24 mouse cellular contexts compared by ENCODE assay signal in the genomic region with DNA sequence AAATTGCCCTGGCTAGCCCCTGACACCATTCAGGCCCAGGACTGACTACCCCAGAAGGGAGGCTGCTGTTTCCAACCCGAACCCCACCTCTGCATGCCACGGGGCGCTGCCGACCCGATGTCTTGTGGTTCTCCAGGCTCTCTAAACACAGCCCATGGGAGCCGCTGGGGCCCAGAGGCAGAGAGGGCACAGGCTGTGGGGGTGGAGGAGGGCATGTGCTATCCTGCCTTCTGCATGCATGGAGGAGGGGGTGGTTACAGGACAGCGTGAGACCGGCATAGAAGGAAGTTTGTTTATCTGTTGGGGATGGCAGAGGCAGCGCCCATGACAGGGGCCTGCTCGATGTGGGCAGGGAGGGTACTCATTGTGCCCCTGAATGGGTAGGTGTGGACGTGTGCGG. TPM values are rescaled to one million over a fixed set of nuclear protein-coding genes. Genes with fewer than 3 reads are reported as not detected.
DNase-seq lines count a peak whose midpoint lies in the region; ATAC-seq lines count a peak whose summit lies in the region.
"Had no signal": no experiment of that assay in that cellular context is flagged by ENCODE, and none has a peak within 500 bp of the region (broad histone marks: within the 10 kb centered on the region; RNA-seq: fewer than 3 reads in every experiment).

No protein-coding gene starts in this region.

- H3K27me3 ChIP-seq in forebrain, embryonic 11.5 days (ENCODE audit: control insufficient read depth, insufficient read depth, low read length): no peaks in the 10 kb centered on the region
- H3K27me3 ChIP-seq in forebrain, embryonic 10.5 days (ENCODE audit: poor library complexity, severe bottlenecking): no peaks in the 10 kb centered on the region
- no peaks in the 10 kb centered on the region for H3K27me3 ChIP-seq in midbrain, embryonic 10.5 days (ENCODE audit: low read depth, poor library complexity, severe bottlenecking)
- H3K27me3 ChIP-seq in midbrain, embryonic 15.5 days (replicated peaks): no peaks in the 10 kb centered on the region
- H3K27me3 ChIP-seq in embryonic facial prominence, embryonic 14.5 days (replicated peaks; ENCODE audit: control insufficient read depth, insufficient read depth, low read length): no peaks in the 10 kb centered on the region
- no peaks in the 10 kb centered on the region for H3K27me3 ChIP-seq in stomach, embryonic 15.5 days (replicated peaks)
- H3K27me3 ChIP-seq: forebrain, embryonic 13.5 days; heart, embryonic 12.5 days had no signal

- peak; percentile 42 for DNase-seq in forebrain, embryonic 11.5 days (ENCODE audit: low spot score)
- no peak for DNase-seq in forebrain, embryonic 10.5 days (ENCODE audit: extremely low spot score, low spot score)
- DNase-seq in midbrain, embryonic 10.5 days (ENCODE audit: low spot score): no peak
- DNase-seq in embryonic facial prominence, embryonic 14.5 days (ENCODE audit: low spot score): no peak
- DNase-seq in layer of hippocampus, postnatal 36 days: no peak
- no peak for DNase-seq in gastrocnemius, postnatal 14 days
- DNase-seq: adrenal gland, postnatal 14 days; B cell, adult 2 months; cerebellum, adult 18-20 months; cerebellum, adult 9-11 months; cerebellum, postnatal 36 days; forebrain, postnatal 0 days; gastrocnemius, adult 2 months; heart, adult 2 months had no signal

- no peaks in the 10 kb centered on the region for H3K4me1 ChIP-seq in forebrain, embryonic 11.5 days (replicated peaks; ENCODE audit: control insufficient read depth, insufficient read depth, low read length)
- peaks cover 25% of the 10 kb centered on the region for H3K4me1 ChIP-seq in forebrain, embryonic 10.5 days
- H3K4me1 ChIP-seq in midbrain, embryonic 10.5 days: peaks cover 31% of the 10 kb centered on the region
- no peaks in the 10 kb centered on the region for H3K4me1 ChIP-seq in midbrain, embryonic 15.5 days
- peaks cover 11% of the 10 kb centered on the region for H3K4me1 ChIP-seq in embryonic facial prominence, embryonic 14.5 days (ENCODE audit: control insufficient read depth, insufficient read depth, low read length)
- H3K4me1 ChIP-seq in stomach, embryonic 15.5 days: peaks cover 19% of the 10 kb centered on the region
- H3K4me1 ChIP-seq: forebrain, embryonic 13.5 days had no signal

- no peak overlapping the region for H3K4me3 ChIP-seq in forebrain, embryonic 11.5 days (ENCODE audit: low read depth, low read length)
- no peak overlapping the region for H3K4me3 ChIP-seq in forebrain, embryonic 10.5 days
- H3K4me3 ChIP-seq in midbrain, embryonic 10.5 days: no peak overlapping the region
- no peak overlapping the region for H3K4me3 ChIP-seq in midbrain, embryonic 15.5 days
- H3K4me3 ChIP-seq in embryonic facial prominence, embryonic 14.5 days (ENCODE audit: low read depth, low read length): no peak overlapping the region
- no peak overlapping the region for H3K4me3 ChIP-seq in stomach, embryonic 15.5 days (replicated peaks)
- H3K4me3 ChIP-seq: forebrain, embryonic 13.5 days; gastrocnemius, adult 2 months; heart, adult 2 months; heart, embryonic 12.5 days; hindbrain, embryonic 10.5 days had no signal

- no peak overlapping the region for H3K4me2 ChIP-seq in forebrain, embryonic 11.5 days (ENCODE audit: low read depth, low read length, severe bottlenecking)
- no peak overlapping the region for H3K4me2 ChIP-seq in midbrain, embryonic 15.5 days
- no peak overlapping the region for H3K4me2 ChIP-seq in embryonic facial prominence, embryonic 14.5 days (ENCODE audit: low read depth, low read length)
- no peak overlapping the region for H3K4me2 ChIP-seq in stomach, embryonic 15.5 days
- H3K4me2 ChIP-seq: forebrain, embryonic 13.5 days; heart, embryonic 12.5 days; hindbrain, embryonic 14.5 days had no signal

- no peaks in the 10 kb centered on the region for H3K9me3 ChIP-seq in forebrain, embryonic 11.5 days (ENCODE audit: control insufficient read depth, low read length)
- H3K9me3 ChIP-seq in forebrain, embryonic 10.5 days: no peaks in the 10 kb centered on the region
- H3K9me3 ChIP-seq in midbrain, embryonic 10.5 days (replicated peaks): no peaks in the 10 kb centered on the region
- H3K9me3 ChIP-seq in midbrain, embryonic 15.5 days: no peaks in the 10 kb centered on the region
- no peaks in the 10 kb centered on the region for H3K9me3 ChIP-seq in embryonic facial prominence, embryonic 14.5 days (ENCODE audit: control insufficient read depth, low read length)
- no peaks in the 10 kb centered on the region for H3K9me3 ChIP-seq in stomach, embryonic 15.5 days
- H3K9me3 ChIP-seq: forebrain, embryonic 13.5 days had no signal

- no peaks in the 10 kb centered on the region for H3K36me3 ChIP-seq in forebrain, embryonic 11.5 days (ENCODE audit: control insufficient read depth, insufficient read depth, low read length)
- H3K36me3 ChIP-seq in forebrain, embryonic 10.5 days (replicated peaks): no peaks in the 10 kb centered on the region
- H3K36me3 ChIP-seq in midbrain, embryonic 10.5 days: no peaks in the 10 kb centered on the region
- H3K36me3 ChIP-seq in midbrain, embryonic 15.5 days (replicated peaks): no peaks in the 10 kb centered on the region
- H3K36me3 ChIP-seq in embryonic facial prominence, embryonic 14.5 days (ENCODE audit: control insufficient read depth, insufficient read depth, low read length): no peaks in the 10 kb centered on the region
- H3K36me3 ChIP-seq in stomach, embryonic 15.5 days: no peaks in the 10 kb centered on the region
- H3K36me3 ChIP-seq: heart, embryonic 12.5 days; hindbrain, embryonic 10.5 days had no signal

- no peak overlapping the region for H3K9ac ChIP-seq in forebrain, embryonic 11.5 days (ENCODE audit: low read length)
- no peak overlapping the region for H3K9ac ChIP-seq in midbrain, embryonic 15.5 days
- no peak overlapping the region for H3K9ac ChIP-seq in embryonic facial prominence, embryonic 14.5 days (ENCODE audit: low read depth, low read length)
- H3K9ac ChIP-seq in stomach, embryonic 15.5 days: no peak overlapping the region
- H3K9ac ChIP-seq: forebrain, embryonic 13.5 days; forebrain, postnatal 0 days; heart, embryonic 12.5 days; hindbrain, embryonic 14.5 days had no signal

- intact Hi-C loops in gastrocnemius, postnatal 14 days (cut with DNase I; ENCODE audit: low total_unique reads): loop anchor here (5.0 kb wide), 1 partner anchor 38 kb away; no protein-coding TSS in a partner anchor

- 87% methylated on average over 12 of the region's 12 CpGs for WGBS in forebrain, embryonic 11.5 days
- 92% methylated on average over 12 of the region's 12 CpGs for WGBS in forebrain, embryonic 10.5 days
- 88% methylated on average over 12 of the region's 12 CpGs for WGBS in midbrain, embryonic 10.5 days
- 89% methylated on average over 12 of the region's 12 CpGs for WGBS in midbrain, embryonic 15.5 days
- 70% methylated on average over 12 of the region's 12 CpGs for WGBS in embryonic facial prominence, embryonic 14.5 days
- 68% methylated on average over 12 of the region's 12 CpGs for WGBS in stomach, embryonic 15.5 days

- H3K27ac ChIP-seq in forebrain, embryonic 11.5 days (ENCODE audit: low read depth, low read length): no peak overlapping the region
- H3K27ac ChIP-seq in forebrain, embryonic 10.5 days: no peak overlapping the region
- peak overlapping the region; percentile 46; the same call in 1 of the 2 replicates for H3K27ac ChIP-seq in midbrain, embryonic 10.5 days (replicated peaks)
- H3K27ac ChIP-seq in midbrain, embryonic 15.5 days: no peak overlapping the region
- H3K27ac ChIP-seq in embryonic facial prominence, embryonic 14.5 days (replicated peaks; ENCODE audit: low read depth, low read length): no peak overlapping the region
- peak overlapping the region; percentile 40; the same call in 1 of the 2 replicates for H3K27ac ChIP-seq in stomach, embryonic 15.5 days
- H3K27ac ChIP-seq: forebrain, embryonic 13.5 days; gastrocnemius, adult 2 months; heart, adult 2 months; hindbrain, embryonic 10.5 days; hindbrain, embryonic 14.5 days had no signal

- no peak for ATAC-seq in forebrain, embryonic 11.5 days (replicated peaks; ENCODE audit: low FRiP score)
- no peak for ATAC-seq in midbrain, embryonic 15.5 days (replicated peaks)
- ATAC-seq in embryonic facial prominence, embryonic 14.5 days (ENCODE audit: low read depth): 0 out of 2 replicates have a peak, but pooled peaks have one; percentile 51
- ATAC-seq in stomach, embryonic 15.5 days (ENCODE audit: insufficient read depth, low FRiP score, low read depth): no peak
- ATAC-seq: CD4-positive, CD25-positive, alpha-beta regulatory T cell, adult 4 months; forebrain, embryonic 13.5 days; forebrain, postnatal 0 days had no signal

RNA-seq across cellular contexts. Expression of a gene that starts 18.0 kb away (rescaled TPM):
- polyA plus RNA-seq in forebrain, embryonic 11.5 days (2014; fragmentation: Nextera tagmentation; extraction: Ambion mirVana): 0.35 and 1.2 TPM in 2 replicates
- 0.55 and 0.63 TPM in 2 replicates for polyA plus RNA-seq in forebrain, embryonic 10.5 days (2016; fragmentation: Nextera tagmentation; extraction: Ambion mirVana)
- 0.70 and 1.2 TPM in 2 replicates for polyA plus RNA-seq in midbrain, embryonic 10.5 days (2016; fragmentation: Nextera tagmentation; extraction: Ambion mirVana)
- 42.0 and 44.3 TPM in 2 replicates for polyA plus RNA-seq in midbrain, embryonic 15.5 days (2015; fragmentation: Nextera tagmentation; extraction: Ambion mirVana)
- polyA plus RNA-seq in embryonic facial prominence, embryonic 14.5 days (2014; fragmentation: Nextera tagmentation; extraction: Ambion mirVana): 2.2 and 2.9 TPM in 2 replicates
- polyA plus RNA-seq in stomach, embryonic 15.5 days (2015; fragmentation: Nextera tagmentation; extraction: Ambion mirVana): 2.8 and 3.9 TPM in 2 replicates
- total RNA-seq in layer of hippocampus, postnatal 36 days (2021): 1 to 10 TPM; 2.1 to 3.3 TPM
- total RNA-seq in gastrocnemius, postnatal 14 days (2021): under 1 TPM in 1 of 2 experiments, not detected in 1; 0.25 TPM
- total RNA-seq: MEL had no signal
- polyA plus RNA-seq: CD4-positive, CD25-positive, alpha-beta regulatory T cell, adult 4 months had no signal

RNA-seq across cellular contexts. Expression of a gene that starts 48.5 kb away (rescaled TPM):
- 0.17 TPM in 1 of 2 replicates, not detected in the other for polyA plus RNA-seq in forebrain, embryonic 11.5 days (2014; fragmentation: Nextera tagmentation; extraction: Ambion mirVana)
- polyA plus RNA-seq in forebrain, embryonic 10.5 days (2016; fragmentation: Nextera tagmentation; extraction: Ambion mirVana): 0.05 and 0.06 TPM in 2 replicates
- not detected in 2 replicates for polyA plus RNA-seq in midbrain, embryonic 10.5 days (2016; fragmentation: Nextera tagmentation; extraction: Ambion mirVana)
- 0.06 TPM in 1 of 2 replicates, not detected in the other for polyA plus RNA-seq in midbrain, embryonic 15.5 days (2015; fragmentation: Nextera tagmentation; extraction: Ambion mirVana)
- polyA plus RNA-seq in embryonic facial prominence, embryonic 14.5 days (2014; fragmentation: Nextera tagmentation; extraction: Ambion mirVana): 1.2 and 1.3 TPM in 2 replicates
- polyA plus RNA-seq in stomach, embryonic 15.5 days (2015; fragmentation: Nextera tagmentation; extraction: Ambion mirVana): 0.21 and 0.35 TPM in 2 replicates
- total RNA-seq in layer of hippocampus, postnatal 36 days (2021): not detected
- total RNA-seq in gastrocnemius, postnatal 14 days (2021): 1 to 10 TPM; 1.2 to 1.8 TPM
- total RNA-seq: adrenal gland, adult 18-20 months; adrenal gland, postnatal 14 days; gastrocnemius, adult 2 months; heart, adult 2 months; heart, postnatal 25 days; MEL had no signal
- polyA plus RNA-seq: CD4-positive, CD25-positive, alpha-beta regulatory T cell, adult 4 months had no signal

RNA-seq across cellular contexts. Expression of a gene that starts 49.0 kb away (rescaled TPM):
- polyA plus RNA-seq in forebrain, embryonic 11.5 days (2014; fragmentation: Nextera tagmentation; extraction: Ambion mirVana): 1.3 and 2.3 TPM in 2 replicates
- polyA plus RNA-seq in forebrain, embryonic 10.5 days (2016; fragmentation: Nextera tagmentation; extraction: Ambion mirVana): 3.3 and 3.7 TPM in 2 replicates
- polyA plus RNA-seq in midbrain, embryonic 10.5 days (2016; fragmentation: Nextera tagmentation; extraction: Ambion mirVana): 3.6 and 3.7 TPM in 2 replicates
- 1.6 and 1.7 TPM in 2 replicates for polyA plus RNA-seq in midbrain, embryonic 15.5 days (2015; fragmentation: Nextera tagmentation; extraction: Ambion mirVana)
- 2.1 and 4.2 TPM in 2 replicates for polyA plus RNA-seq in embryonic facial prominence, embryonic 14.5 days (2014; fragmentation: Nextera tagmentation; extraction: Ambion mirVana)
- 5.9 and 7.3 TPM in 2 replicates for polyA plus RNA-seq in stomach, embryonic 15.5 days (2015; fragmentation: Nextera tagmentation; extraction: Ambion mirVana)
- 1 to 10 TPM; 1.3 to 1.7 TPM for total RNA-seq in layer of hippocampus, postnatal 36 days (2021)
- total RNA-seq in gastrocnemius, postnatal 14 days (2021): 1 to 10 TPM; 2.9 to 3.7 TPM

Comparison
In these comparisons a context has a peak if more than half of its experiments do, and no peak if none do; other contexts are left out.
1. H3K27ac ChIP-seq: peak in midbrain, embryonic 10.5 days (single experiment) and stomach, embryonic 15.5 days (single experiment); none in forebrain, embryonic 11.5 days (single experiment), forebrain, embryonic 10.5 days (single experiment), midbrain, embryonic 15.5 days (single experiment) and embryonic facial prominence, embryonic 14.5 days (single experiment).